Mouse (Mus musculus) mature B cell (primary cell): ENCODE measurements around the gene Sema4f.

Experiments
- in situ Hi-C: fragments of 300-500 bp; cut with MboI; formaldehyde crosslinking; loops from 2 replicates; pipeline ENCODE4 v1.14.3; 2019

Gene Sema4f

DNA sequence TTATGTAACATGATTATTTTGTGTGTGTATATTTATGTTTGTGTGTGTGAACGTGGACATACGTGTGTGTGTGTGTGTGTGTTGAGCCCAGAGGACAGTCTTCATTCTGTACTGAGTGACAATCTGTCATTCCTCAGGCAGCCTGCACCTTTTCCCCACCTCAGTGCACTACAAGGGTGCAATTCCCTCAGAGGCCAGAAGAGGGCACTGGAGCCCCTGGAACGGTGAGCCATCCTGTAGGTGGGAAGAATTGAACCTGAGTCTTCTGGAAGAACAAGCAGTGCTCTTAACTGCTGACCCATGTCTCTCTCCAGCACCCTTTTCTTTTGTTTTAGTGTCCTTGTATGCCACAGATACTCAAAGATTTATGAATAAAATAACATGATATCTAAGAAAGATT lies 23.7 kb downstream of the Sema4f start:
- in situ Hi-C loops: no loop called here

DNA sequence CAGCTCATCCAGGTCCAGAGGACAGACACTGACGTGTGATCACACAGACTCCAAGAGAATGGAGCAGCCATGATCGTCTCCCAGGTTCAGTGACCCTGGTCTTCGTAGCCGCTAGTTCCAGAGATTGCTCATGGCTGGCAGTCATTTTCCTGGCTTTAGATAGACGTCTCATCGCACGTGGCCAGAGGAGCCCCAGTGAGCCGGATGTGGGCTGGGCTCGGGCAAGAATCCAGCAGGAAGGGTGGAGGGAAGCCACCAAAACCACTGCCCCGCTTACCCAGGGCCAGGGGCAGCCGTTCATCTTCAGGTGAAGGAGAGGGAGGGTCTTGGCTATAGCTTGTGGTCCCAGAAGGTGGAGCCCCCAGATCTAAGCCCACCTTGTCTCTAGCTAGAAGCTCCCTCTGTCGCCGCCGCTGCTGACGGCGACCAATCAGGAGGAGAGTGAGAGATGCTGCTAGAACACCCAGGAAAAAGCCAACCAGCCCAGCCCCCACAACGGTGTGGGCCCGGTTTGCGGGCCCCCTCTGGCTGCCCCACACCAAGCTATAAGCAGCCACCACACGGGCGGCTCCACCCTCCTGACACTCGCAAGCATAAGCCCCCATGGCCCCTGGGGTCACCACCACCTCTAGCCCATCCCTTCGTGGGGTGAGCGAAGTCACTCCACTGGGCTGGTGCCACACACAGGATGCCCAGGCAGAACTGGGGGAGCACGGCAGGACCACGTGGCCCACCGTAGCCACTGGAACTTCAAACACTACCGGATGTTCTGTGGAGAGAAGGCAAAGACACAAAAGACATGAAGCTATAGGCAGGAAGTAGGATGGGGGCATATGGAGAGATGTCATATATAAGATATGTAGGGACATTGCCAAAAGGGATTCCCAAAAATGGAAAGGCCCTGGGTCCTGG lies 26.0 kb downstream of the Sema4f start:
- in situ Hi-C loops: no loop called here

DNA sequence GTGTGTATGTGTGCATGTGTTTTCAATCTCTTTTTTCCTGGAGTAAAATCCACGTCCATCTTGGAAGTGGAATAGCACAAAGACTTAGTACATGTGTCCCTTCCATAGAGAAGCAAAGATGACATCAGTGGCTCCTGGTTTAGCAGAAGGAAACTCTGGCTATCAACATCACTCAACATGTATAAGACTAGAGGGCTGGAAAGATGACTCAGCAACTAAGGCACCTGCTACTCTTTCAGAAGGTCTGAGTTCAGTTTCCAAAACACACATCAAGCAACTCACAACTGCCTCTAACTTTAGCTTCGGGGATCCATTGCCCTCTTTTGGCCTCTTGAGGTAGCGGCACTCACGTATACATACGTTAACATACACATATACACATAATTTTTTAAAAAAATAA lies 28.3 kb downstream of the Sema4f start:
- in situ Hi-C loops: no loop called here

DNA sequence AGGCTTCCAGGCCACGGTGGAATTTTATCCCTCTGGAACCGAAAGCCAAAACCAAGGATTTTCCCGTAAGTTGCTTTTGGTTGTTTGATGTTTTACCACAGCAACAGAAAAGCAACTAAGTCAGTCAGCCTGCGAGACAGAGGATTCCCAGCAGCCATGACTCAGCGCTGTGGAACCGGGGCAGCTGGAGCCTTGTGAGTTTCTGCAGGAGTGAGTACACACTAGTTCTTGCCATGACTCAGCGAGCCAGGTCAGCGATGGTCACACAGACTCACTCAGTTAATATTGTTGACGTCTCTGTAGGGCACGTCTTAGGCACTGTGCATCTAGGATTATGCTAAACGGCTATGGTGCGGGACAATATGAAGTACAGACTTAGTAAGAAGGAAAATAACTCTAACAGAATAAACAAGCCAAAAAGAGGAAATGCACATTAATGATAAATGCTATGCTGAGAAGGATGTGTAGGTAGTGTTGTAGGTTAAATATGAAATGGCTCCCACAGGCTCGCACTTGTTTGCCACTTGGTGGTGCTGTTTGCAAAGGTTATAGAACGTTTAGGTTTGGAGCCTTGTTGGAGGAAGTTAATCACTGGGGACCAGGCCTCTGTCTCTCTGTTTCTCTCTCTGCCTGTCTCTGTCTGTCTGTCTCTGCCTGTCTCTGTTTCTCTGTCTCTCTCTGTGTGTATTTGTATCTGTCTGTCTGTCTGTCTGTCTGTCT lies 30.3 kb downstream of the Sema4f start:
- in situ Hi-C loops: no loop called here

DNA sequence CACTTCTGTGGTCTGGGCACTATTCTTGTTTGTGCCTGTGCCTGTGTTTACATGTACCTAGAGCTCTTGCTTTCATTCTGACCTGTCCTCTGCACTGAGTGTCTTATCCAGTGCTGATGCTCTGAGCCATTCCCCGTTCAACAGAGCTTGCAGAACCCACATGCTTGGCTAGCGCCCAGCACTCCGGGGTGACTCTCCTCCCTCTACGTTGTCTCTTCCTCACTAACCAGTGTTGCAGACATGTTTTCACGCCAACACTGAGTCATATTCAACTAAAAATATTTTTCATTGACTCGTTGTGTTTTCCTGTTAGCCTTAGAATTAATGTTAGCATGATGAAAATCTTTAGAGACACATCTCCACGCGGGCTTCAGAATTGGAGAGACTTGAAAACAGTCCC lies 31.5 kb downstream of the Sema4f start:
- in situ Hi-C loops: no loop called here

DNA sequence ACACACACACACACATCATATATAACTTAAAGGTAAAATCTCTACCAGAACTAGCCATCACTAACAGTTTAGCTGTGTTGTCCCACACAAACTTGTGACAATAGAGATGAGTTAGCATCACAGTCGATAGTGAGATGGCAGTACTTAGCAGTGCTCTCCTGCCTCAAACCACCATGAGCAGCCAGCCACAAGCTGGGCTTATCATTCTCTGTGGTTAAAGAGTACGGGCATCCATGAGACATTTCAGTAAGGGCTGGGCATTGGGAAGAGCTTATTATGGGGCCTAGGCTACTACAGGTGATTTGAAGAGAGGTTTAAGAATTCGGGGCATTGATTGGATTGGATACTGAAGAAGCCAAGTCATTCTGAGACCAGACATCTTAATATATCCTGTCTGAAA lies 32.6 kb downstream of the Sema4f start:
- in situ Hi-C loops: no loop called here

DNA sequence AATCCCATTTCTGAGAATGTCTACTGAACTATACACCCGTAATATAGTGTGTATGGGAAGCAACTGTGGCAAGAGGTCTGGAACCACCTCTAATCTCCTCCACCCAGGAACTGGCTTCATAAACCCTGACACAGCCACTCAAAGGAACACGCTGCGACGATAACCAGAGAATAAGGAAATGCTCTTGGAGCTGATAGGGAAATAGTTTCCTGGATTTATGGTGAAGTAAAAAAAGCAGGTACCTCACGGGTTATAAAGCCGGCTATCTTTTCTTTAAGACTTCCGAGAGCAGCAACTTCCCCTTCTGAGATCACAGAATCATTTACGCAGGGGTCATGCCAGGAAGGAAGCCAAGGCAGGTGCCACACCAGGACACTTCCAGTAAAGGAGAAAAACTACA lies 37.0 kb downstream of the Sema4f start:
- in situ Hi-C loops: no loop called here

DNA sequence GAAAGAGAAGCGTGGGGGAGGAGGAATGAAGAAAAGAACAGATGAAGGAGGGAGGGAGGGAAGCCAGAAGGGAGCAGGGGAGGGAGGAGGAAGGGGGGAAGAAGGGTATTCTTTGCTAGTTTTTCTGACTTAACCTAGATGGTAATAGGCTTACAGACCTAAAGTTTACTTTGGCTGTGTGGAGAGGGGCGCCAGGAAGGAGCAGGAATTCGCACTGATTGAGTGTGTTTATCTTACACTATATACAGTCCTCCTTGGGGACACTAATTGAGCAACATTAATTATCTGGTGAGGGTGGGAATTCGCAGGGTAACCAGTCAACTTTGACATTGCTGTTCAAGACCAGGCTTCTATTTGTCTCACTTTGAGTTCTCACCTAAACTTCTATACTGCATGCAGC lies 40.8 kb downstream of the Sema4f start:
- in situ Hi-C loops: no loop called here

DNA sequence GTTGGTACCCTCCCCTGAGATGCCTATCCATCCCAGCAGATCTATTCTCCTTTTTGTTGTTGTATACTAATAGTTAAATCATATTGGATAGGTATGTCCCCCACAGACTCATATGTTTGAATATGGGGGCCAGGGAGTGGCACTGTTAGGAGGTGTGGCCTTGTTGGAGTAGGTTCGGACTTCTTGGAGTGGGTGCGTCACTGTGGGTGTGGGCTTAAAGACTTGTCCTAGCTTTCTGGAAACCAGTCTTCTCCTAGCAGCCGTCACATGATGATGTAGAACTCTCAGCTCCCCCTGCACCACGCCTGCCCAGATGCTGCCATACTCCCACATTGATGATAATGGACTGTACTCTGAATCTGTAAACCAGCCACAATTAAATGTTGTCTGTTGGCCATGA lies 41.3 kb downstream of the Sema4f start:
- in situ Hi-C loops: no loop called here

DNA sequence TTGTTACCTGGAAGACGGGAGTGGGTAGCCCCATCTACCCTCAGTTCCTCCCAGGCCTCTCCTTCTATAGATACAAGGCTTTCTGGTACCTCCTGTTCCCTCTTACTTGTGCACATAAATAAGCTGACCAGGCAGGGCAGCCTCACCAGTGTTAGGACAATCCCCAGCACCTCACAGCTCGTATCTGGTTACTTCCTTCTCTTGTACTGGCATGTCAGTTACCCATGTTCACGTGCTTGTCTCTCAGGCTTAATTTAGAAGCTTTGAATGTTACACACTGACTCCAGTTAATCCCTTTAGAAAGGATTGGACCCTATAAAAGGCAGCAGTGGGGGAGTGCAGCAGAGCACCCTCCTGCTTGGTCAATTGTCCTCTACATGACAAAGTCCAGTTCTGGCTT lies 42.3 kb downstream of the Sema4f start:
- in situ Hi-C loops: no loop called here

DNA sequence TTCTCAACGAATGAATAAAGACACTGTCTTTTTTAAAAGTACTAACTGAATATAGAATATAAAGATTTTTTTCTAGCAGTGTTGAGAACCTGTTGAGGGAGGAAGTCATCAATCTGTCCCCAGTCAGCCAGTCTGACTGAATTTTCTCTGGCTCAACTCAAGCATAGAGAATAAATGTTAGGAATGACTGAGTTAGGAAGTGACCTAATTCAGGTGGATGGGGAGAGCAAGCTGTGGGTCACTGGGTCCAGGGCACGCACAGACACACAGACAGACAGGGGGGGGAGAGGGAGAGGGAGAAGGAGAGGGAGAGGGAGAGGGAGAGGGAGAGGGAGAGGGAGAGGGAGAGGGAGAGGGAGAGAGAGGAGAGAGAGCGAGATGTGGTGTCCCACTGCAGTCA lies 46.2 kb downstream of the Sema4f start:
- in situ Hi-C loops: no loop called here

DNA sequence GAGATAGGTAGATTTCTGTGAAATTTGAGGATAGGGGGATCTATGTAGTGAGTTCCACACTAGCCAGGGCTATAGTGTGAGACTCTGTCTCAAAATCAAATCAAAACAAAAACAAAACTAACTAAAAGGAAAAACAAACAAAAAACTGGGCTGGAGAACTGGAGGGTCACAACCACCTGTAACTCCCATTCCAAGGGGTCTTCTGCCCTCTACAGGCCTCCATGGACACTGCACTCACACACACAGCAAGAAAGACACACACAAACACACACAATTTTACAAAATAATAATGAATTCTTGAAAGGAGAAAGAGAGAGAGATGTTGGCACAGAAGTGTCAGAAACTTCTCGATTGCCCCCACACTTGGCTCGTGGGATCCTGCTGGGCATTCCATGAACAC lies 47.0 kb downstream of the Sema4f start:
- in situ Hi-C loops: no loop called here

DNA sequence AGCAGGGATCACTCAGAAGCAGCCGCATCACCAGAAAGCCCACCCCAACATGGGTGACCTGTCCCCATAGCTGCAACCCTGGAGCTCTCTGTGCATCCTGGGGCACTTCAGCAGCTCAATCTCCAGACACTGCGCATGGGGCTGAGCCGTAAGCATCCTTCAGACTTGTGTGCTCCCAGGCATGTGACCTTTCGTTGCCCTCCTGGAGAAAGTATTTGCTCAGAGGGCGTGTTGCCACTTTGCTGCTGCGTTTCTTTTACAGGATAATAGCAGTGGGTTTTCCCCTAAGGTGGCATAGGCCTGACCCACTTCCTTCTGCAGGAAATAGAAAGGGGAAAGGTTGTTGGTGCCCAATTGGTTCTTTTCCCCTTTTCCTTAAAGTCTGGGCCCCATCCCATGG lies 48.1 kb downstream of the Sema4f start:
- in situ Hi-C loops: no loop called here

DNA sequence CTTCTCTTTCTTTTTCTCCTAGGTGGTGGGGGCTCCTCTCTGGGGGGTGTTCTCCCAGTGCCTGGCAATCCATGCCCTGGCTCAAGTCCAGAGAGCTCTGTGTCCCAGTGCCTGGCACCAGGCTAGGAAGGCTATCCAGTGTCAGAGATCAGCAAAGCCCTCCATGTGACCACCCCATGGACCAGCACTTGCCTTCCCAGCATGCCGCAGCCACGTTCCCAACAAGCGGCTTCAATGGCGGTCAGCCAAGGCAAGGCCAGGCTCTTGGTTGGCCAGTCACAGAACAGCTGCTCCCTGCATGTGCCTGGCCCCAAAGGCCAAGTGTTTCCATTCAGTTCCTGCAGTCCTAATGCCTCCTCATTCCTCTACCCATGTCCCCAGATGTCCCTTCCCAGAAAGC lies 53.2 kb downstream of the Sema4f start:
- in situ Hi-C loops: no loop called here

DNA sequence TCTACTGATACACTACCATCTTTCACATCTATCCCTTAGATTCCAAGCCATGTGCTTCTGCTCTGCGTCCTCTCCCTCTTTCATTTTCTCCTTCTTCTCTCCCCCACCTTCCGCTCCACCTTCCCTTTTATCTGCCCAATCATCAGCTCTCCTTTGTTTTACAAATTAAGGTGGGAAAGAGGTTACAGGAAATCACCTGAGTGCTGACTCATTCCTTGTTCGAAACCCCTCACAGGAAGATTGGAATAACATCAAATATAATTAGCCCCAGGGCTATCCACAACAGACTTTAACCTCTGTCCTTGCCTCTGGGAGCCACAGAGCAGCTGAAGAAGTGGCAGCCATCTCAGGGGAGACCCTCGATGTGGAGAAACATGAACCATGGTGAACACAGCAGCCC lies 53.7 kb downstream of the Sema4f start:
- in situ Hi-C loops: no loop called here

DNA sequence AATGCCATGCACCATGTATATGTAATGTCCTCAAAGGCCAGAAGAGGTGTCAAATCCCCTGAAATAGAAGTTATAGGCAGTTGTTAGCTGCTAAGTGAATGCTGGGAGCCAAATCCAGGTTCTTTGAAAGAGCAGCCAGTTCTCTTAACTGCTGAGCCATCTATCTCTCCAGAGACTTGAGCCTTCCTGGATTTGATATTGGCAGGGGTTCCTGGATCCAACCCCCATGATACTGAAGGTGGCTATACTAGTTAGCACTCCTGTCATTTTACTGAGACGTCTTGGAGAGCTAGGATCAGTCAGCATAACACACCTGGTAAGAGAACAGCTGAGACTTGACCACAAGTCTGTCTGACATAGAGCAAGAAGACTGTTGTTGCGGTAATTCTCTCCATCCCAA lies 54.1 kb downstream of the Sema4f start:
- in situ Hi-C loops: no loop called here

DNA sequence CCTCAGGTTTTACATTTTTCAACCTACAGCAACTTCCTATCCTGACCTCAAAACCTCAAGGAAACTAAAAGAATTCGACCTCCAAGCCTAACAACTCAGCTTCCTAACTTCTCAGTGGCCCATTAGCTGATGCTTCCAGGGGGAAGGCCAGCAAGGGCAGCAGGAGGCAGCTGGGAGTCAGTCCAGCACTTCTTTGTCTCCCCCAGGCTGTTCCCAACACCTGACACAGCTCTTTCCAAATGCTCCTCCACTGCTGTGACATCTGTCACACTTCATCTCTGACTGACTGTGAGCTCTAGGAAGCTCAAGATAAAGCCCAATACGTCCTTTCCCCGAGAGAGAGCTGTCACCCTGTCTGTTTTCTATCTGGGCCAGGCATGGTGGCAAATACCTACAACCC lies 55.0 kb downstream of the Sema4f start:
- in situ Hi-C loops: no loop called here

DNA sequence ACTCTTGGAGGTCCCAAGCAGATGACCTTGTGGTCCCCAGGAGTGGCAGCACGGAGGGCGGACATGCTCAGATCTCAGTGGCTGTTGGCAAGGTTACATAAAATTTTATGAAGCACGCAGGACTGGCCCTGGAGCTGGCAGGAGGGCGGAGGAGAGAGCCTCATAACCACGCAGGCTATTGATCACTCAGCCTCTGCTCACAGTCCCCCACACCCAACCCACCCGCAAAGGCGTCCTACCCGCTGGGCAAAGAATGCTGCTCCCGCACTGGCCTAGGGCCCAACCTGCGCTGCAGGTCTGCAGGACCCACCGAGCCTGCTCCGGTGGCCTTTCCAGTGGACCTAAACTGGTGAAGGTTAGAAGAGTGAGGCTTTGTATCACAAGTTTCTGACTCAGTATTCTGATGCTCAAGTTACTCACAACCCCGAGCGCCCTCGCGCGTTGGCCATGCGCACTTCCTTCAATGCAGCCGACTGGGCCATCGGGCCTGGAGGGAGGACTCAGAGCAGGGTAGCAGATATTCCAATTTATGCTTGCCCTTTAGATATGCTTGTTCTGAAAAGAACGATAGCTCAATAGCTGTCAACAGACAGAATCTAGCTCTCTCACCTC lies 58.0 kb downstream of the Sema4f start:
- in situ Hi-C loops: no loop called here

DNA sequence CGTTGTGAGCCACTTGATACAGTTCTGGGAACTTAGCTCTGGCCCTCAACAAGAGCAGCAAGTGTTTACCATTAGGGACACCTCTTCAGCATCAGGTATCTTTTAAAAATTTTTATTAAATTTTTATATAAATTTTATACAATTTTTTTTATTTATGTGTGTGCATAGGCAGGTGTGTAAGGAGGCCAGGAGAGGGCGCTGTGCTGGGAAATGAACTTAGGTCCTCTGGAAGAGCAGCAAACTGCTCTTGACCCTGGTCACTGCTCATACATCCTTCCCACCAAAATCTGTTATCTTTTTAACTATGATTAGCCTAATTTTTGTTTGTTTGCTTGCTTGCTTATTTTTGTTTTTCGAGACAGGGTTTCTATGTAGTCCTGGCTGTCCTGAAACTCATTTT lies 58.8 kb downstream of the Sema4f start:
- in situ Hi-C loops: no loop called here

DNA sequence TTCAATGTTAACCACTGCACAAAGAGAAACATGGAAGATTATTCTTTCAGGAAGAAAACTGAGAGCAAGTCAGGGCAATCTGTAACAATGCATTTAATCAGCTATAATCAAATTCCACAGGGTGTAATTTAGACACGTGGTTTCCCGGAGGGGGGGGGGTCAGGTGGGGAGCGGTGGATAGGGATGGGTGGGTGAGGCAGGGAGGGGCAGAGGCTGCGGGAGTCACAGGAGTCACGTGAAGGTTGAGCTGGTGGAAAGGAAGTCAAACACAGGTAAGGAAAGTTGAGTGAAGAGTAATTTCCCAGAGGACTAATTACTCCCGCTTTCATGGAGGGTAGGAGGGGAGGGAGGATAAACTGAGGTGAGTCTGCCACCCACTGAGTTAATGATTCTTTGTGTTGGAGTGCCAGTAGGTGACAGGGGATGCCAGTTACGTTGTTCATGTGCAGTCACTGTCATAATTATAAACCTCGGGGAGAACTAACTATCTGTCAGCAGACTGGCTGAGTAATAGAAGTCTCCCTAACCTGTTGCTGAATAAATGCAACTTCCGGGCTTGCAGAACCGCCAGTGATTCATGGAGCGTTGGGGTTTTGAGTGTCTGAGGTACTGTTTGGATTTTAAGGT lies 60.0 kb downstream of the Sema4f start:
- in situ Hi-C loops: no loop called here

DNA sequence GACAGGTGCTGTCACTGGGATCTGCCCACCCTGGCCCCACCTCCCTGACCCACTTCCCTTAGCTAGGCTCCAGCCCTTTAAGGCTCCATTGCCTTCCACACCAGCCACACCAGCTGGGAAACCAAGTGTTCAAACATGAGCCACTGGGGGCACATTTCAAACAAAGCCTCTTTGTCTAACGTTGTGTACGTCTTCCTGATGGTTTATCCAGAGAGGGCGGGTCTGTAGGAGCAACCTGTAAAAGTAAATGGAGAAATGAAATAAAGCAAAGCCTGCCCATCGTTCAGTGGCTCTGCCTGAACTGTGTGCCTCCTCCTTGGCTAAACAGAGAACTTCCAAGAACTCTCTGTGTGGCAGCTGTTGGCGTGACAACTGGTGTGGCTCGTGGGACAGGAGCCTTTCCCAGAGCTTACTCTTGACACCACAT lies 64.0 kb downstream of the Sema4f start:
- in situ Hi-C loops: no loop called here

DNA sequence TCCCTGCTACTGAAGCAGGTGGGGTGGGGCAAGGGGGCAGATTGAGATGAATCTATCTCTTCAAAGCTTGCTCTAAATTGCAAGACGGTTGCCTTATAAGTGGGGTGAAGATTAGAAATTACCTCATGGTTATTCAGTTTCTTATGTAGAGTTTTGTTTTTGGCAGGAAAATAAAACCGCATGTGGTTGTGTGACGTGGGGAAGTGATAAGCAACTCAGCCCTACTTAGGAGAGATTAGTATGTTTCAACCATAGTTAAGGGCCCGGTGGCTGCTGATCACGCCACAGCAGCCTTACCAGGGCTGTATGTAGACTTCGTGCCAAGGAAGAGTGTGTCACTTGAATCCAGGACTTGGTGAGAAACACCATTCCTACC lies 67.2 kb downstream of the Sema4f start:
- in situ Hi-C loops: no loop called here
